Mouse (Mus musculus): ENCODE measurements around the gene Ccr7. TPM values are rescaled to one million over a fixed set of nuclear protein-coding genes. Genes with fewer than 3 reads are reported as not detected.

Gene Ccr7
- polyA plus RNA-seq, 1 experiment from 2014 or later: not detected

- Histone ChIP-seq H3K27ac (no peak overlapping the region), H3K9ac (replicated peaks) (no peak overlapping the region), H3K4me2 (replicated peaks) (no peak overlapping the region), H3K4me1 (replicated peaks) (peaks cover 17% of the 10 kb centered on the region), H3K27me3 (no peaks in the 10 kb centered on the region), H3K4me3 (replicated peaks) (no peak overlapping the region), H3K36me3 (no peaks in the 10 kb centered on the region), H3K9me3 (no peaks in the 10 kb centered on the region)
- WGBS: 86% methylated on average over 16 of the region's 16 CpGs
- ATAC-seq: no peak
Measured at GRCm38 (mm10) chr11:99143123-99144082, 11.5 kb downstream of the Ccr7 start.

GRCm38 (mm10) chr11:99142493-99143095, 12.3 kb downstream of the Ccr7 start:
- Histone ChIP-seq H3K27me3 (no peaks in the 10 kb centered on the region), H3K9ac (replicated peaks) (no peak overlapping the region), H3K36me3 (no peaks in the 10 kb centered on the region), H3K27ac (no peak overlapping the region), H3K4me1 (replicated peaks) (peaks cover 9% of the 10 kb centered on the region), H3K4me2 (replicated peaks) (no peak overlapping the region), H3K4me3 (replicated peaks) (no peak overlapping the region), H3K9me3 (no peaks in the 10 kb centered on the region)
- no peak for ATAC-seq
- 53% methylated on average over 18 of the region's 18 CpGs for WGBS

GRCm38 (mm10) chr11:99142046-99142445, 12.8 kb downstream of the Ccr7 start:
- H3K36me3 ChIP-seq: no peaks in the 10 kb centered on the region
- no peak overlapping the region for H3K4me2 ChIP-seq (replicated peaks)
- no peak for ATAC-seq
- no peaks in the 10 kb centered on the region for H3K27me3 ChIP-seq
- H3K9ac ChIP-seq (replicated peaks): no peak overlapping the region
- WGBS: 85% methylated on average over 6 of the region's 6 CpGs
- no peaks in the 10 kb centered on the region for H3K9me3 ChIP-seq
- no peak overlapping the region for H3K27ac ChIP-seq
- H3K4me3 ChIP-seq (replicated peaks): no peak overlapping the region
- H3K4me1 ChIP-seq (replicated peaks): peaks cover 3% of the 10 kb centered on the region

- Histone ChIP-seq H3K27ac (no peak overlapping the region), H3K9ac (replicated peaks) (no peak overlapping the region), H3K4me3 (replicated peaks) (no peak overlapping the region), H3K9me3 (no peaks in the 10 kb centered on the region), H3K36me3 (no peaks in the 10 kb centered on the region), H3K4me1 (replicated peaks) (peaks cover 1% of the 10 kb centered on the region), H3K4me2 (replicated peaks) (no peak overlapping the region), H3K27me3 (no peaks in the 10 kb centered on the region)
- WGBS: 79% methylated on average over 7 of the region's 7 CpGs
- ATAC-seq: no peak
Measured at GRCm38 (mm10) chr11:99141600-99141999, 13.3 kb downstream of the Ccr7 start.

GRCm38 (mm10) chr11:99138976-99139375, 15.9 kb downstream of the Ccr7 start:
- H3K4me1 ChIP-seq (replicated peaks): peaks cover 5% of the 10 kb centered on the region
- WGBS: 85% methylated on average over 9 of the region's 9 CpGs
- H3K36me3 ChIP-seq: no peaks in the 10 kb centered on the region
- no peak overlapping the region for H3K4me3 ChIP-seq (replicated peaks)
- no peaks in the 10 kb centered on the region for H3K27me3 ChIP-seq
- H3K9me3 ChIP-seq: no peaks in the 10 kb centered on the region
- H3K9ac ChIP-seq (replicated peaks): no peak overlapping the region
- no peak overlapping the region for H3K4me2 ChIP-seq (replicated peaks)
- no peak overlapping the region for H3K27ac ChIP-seq
- no peak for ATAC-seq

- Histone ChIP-seq H3K27me3 (no peaks in the 10 kb centered on the region), H3K4me1 (replicated peaks) (peaks cover 10% of the 10 kb centered on the region), H3K4me3 (replicated peaks) (no peak overlapping the region), H3K4me2 (replicated peaks) (no peak overlapping the region), H3K27ac (no peak overlapping the region), H3K9me3 (no peaks in the 10 kb centered on the region), H3K9ac (replicated peaks) (no peak overlapping the region), H3K36me3 (no peaks in the 10 kb centered on the region)
- 75% methylated on average over 4 of the region's 4 CpGs for WGBS
- ATAC-seq: no peak
Measured at GRCm38 (mm10) chr11:99137385-99137784, 17.5 kb downstream of the Ccr7 start.

- no peak overlapping the region for H3K27ac ChIP-seq
- H3K36me3 ChIP-seq: no peaks in the 10 kb centered on the region
- 52% methylated on average over 4 of the region's 4 CpGs for WGBS
- H3K4me1 ChIP-seq (replicated peaks): peaks cover 14% of the 10 kb centered on the region
- no peak overlapping the region for H3K9ac ChIP-seq (replicated peaks)
- no peaks in the 10 kb centered on the region for H3K9me3 ChIP-seq
- H3K4me3 ChIP-seq (replicated peaks): no peak overlapping the region
- H3K27me3 ChIP-seq: no peaks in the 10 kb centered on the region
- no peak overlapping the region for H3K4me2 ChIP-seq (replicated peaks)
- ATAC-seq: no peak
Measured at GRCm38 (mm10) chr11:99136961-99137360, 17.9 kb downstream of the Ccr7 start.

GRCm38 (mm10) chr11:99136361-99136760, 18.5 kb downstream of the Ccr7 start:
- Histone ChIP-seq H3K9me3 (no peaks in the 10 kb centered on the region), H3K27me3 (no peaks in the 10 kb centered on the region), H3K4me1 (replicated peaks) (peaks cover 20% of the 10 kb centered on the region), H3K9ac (replicated peaks) (no peak overlapping the region), H3K36me3 (no peaks in the 10 kb centered on the region), H3K27ac (no peak overlapping the region), H3K4me3 (replicated peaks) (no peak overlapping the region), H3K4me2 (replicated peaks) (no peak overlapping the region)
- ATAC-seq: no peak
- WGBS: 56% methylated on average over 3 of the region's 3 CpGs

- no peak for ATAC-seq
- H3K4me3 ChIP-seq (replicated peaks): no peak overlapping the region
- H3K4me2 ChIP-seq (replicated peaks): no peak overlapping the region
- H3K27ac ChIP-seq: no peak overlapping the region
- no peak overlapping the region for H3K9ac ChIP-seq (replicated peaks)
- H3K4me1 ChIP-seq (replicated peaks): peaks cover 22% of the 10 kb centered on the region
- H3K36me3 ChIP-seq: no peaks in the 10 kb centered on the region
- 68% methylated on average over 8 of the region's 8 CpGs for WGBS
- H3K9me3 ChIP-seq: no peaks in the 10 kb centered on the region
- H3K27me3 ChIP-seq: no peaks in the 10 kb centered on the region
Measured at GRCm38 (mm10) chr11:99135047-99135440, 19.8 kb downstream of the Ccr7 start.

GRCm38 (mm10) chr11:99134266-99135046, 20.4 kb downstream of the Ccr7 start:
- no peaks in the 10 kb centered on the region for H3K9me3 ChIP-seq
- no peak overlapping the region for H3K9ac ChIP-seq (replicated peaks)
- no peak overlapping the region for H3K4me2 ChIP-seq (replicated peaks)
- H3K4me3 ChIP-seq (replicated peaks): no peak overlapping the region
- no peaks in the 10 kb centered on the region for H3K36me3 ChIP-seq
- H3K4me1 ChIP-seq (replicated peaks): peaks cover 22% of the 10 kb centered on the region
- H3K27ac ChIP-seq: no peak overlapping the region
- ATAC-seq: no peak
- H3K27me3 ChIP-seq: no peaks in the 10 kb centered on the region
- 78% methylated on average over 15 of the region's 15 CpGs for WGBS

GRCm38 (mm10) chr11:99133285-99133897, 21.5 kb downstream of the Ccr7 start:
- no peak for ATAC-seq
- no peak overlapping the region for H3K4me2 ChIP-seq (replicated peaks)
- H3K27me3 ChIP-seq: no peaks in the 10 kb centered on the region
- no peak overlapping the region for H3K4me3 ChIP-seq (replicated peaks)
- no peaks in the 10 kb centered on the region for H3K36me3 ChIP-seq
- H3K9me3 ChIP-seq: no peaks in the 10 kb centered on the region
- peaks cover 22% of the 10 kb centered on the region for H3K4me1 ChIP-seq (replicated peaks)
- no peak overlapping the region for H3K27ac ChIP-seq
- no peak overlapping the region for H3K9ac ChIP-seq (replicated peaks)
- WGBS: 70% methylated on average over 5 of the region's 5 CpGs
